Mouse (Mus musculus) heart, embryonic 14.5 days (tissue): ENCODE measurements around the gene Hdac9. TPM values are rescaled to one million over a fixed set of nuclear protein-coding genes. Genes with fewer than 3 reads are reported as not detected.

Experiments used
- ATAC-seq: fragments of 200-750 bp; cut with Nextera tagmentation; 2 replicates; pipeline ENCODE4 v1.8.0; 2017; ENCODE audit warnings: low read depth, moderate TSS enrichment; ENCODE audit not compliant: insufficient number of reproducible peaks, insufficient read depth, low FRiP score
- H3K27ac ChIP-seq, 2 experiments: fragments of 200-500 bp in 1 of 2; fragments of 300-500 bp in 1 of 2; sonication (generic) in 1 of 2; replicated peaks in 1 of 2; 2 replicates each; pipeline ENCODE4 v1.5.1; 2012 to 2014; ENCODE audit warnings: low read depth in 2 of 2, low read length in 2 of 2, control low read depth in 1 of 2, mild to moderate bottlenecking in 1 of 2, mixed read lengths in 1 of 2; ENCODE audit not compliant: control insufficient read depth in 1 of 2, insufficient read depth in 1 of 2
- H3K27me3 ChIP-seq: fragments of 300-500 bp; sonication (generic); 2 replicates; pipeline ENCODE4 v1.6.1; 2014; ENCODE audit warnings: mild to moderate bottlenecking, low read length, control low read depth; ENCODE audit not compliant: control insufficient read depth, insufficient read depth
- H3K36me3 ChIP-seq: fragments of 300-500 bp; sonication (generic); 2 replicates; pipeline ENCODE4 v1.6.1; 2014; ENCODE audit warnings: mild to moderate bottlenecking, control low read depth, low read length, mixed read lengths; ENCODE audit not compliant: control insufficient read depth, insufficient read depth
- H3K4me1 ChIP-seq, 2 experiments: fragments of 200-500 bp in 1 of 2; fragments of 300-500 bp in 1 of 2; sonication (generic) in 1 of 2; 2 replicates each; pipeline ENCODE4 v1.6.1; 2012 to 2014; ENCODE audit warnings: low read length in 2 of 2, control low read depth in 1 of 2, mixed read lengths in 1 of 2; ENCODE audit not compliant: control insufficient read depth in 2 of 2, insufficient read depth in 2 of 2
- H3K4me2 ChIP-seq: fragments of 300-500 bp; sonication (generic); 2 replicates; pipeline ENCODE4 v1.6.1; 2014; ENCODE audit warnings: mild to moderate bottlenecking, low read length
- H3K4me3 ChIP-seq, 2 experiments: fragments of 200-500 bp in 1 of 2; fragments of 300-500 bp in 1 of 2; sonication (generic) in 1 of 2; 2 replicates each; pipeline ENCODE4 v1.5.1; 2012 to 2014; ENCODE audit warnings: low read length in 2 of 2, mild to moderate bottlenecking in 2 of 2, control low read depth in 1 of 2, low read depth in 1 of 2, moderate library complexity in 1 of 2; ENCODE audit not compliant: control insufficient read depth in 1 of 2, insufficient read depth in 1 of 2
- H3K9ac ChIP-seq: fragments of 300-500 bp; sonication (generic); 2 replicates; pipeline ENCODE4 v1.6.1; 2014; ENCODE audit warnings: mild to moderate bottlenecking, low read length
- H3K9me3 ChIP-seq: fragments of 300-500 bp; sonication (generic); 2 replicates; pipeline ENCODE4 v1.6.1; 2016; ENCODE audit warnings: low read length, control low read depth; ENCODE audit not compliant: control insufficient read depth
- WGBS: fragments of 180-500 bp; shearing (Covaris S2); extraction: QIAGEN DNeasy Blood & Tissue Kit; methylation state at CpG from one replicate; pipeline ENCODE4 v1.1.7; 2014; 5-methylcytosine and 5-hydroxymethylcytosine counted together
- polyA plus RNA-seq: library from polyadenylated mRNA; unstranded; fragments of >200 nt; fragmentation: Nextera tagmentation; extraction: Ambion mirVana; gene quantifications from 2 replicates; pipeline ENCODE4 v1.2.1, GENCODE M21; 2014

Hdac9 gene
- polyA plus RNA-seq, 1 experiment from 2014 or later, result 33.9 TPM

- Histone ChIP-seq H3K4me2 (no peak overlapping the region), H3K27me3 (no peaks in the 10 kb centered on the region), H3K27ac (no peak overlapping the region), H3K36me3 (no peaks in the 10 kb centered on the region), H3K9ac (no peak overlapping the region), H3K9me3 (no peaks in the 10 kb centered on the region), H3K4me1 (peaks cover 2 to 8% of the 10 kb centered on the region in 2 experiments; a peak in 2 of 4 replicates), H3K4me3 (no peak overlapping the region)
- WGBS, result 85% methylated on average over 6 of the region's 6 CpGs
- no peak for ATAC-seq
Observed at GRCm38 (mm10) chr12:34156301-34156700, 760.6 kb downstream of the Hdac9 start.

- Histone ChIP-seq H3K9ac (no peak overlapping the region), H3K4me2 (no peak overlapping the region), H3K27me3 (no peaks in the 10 kb centered on the region), H3K4me1 (peaks cover 2 to 8% of the 10 kb centered on the region in 2 experiments; a peak in 2 of 4 replicates), H3K27ac (no peak overlapping the region), H3K9me3 (no peaks in the 10 kb centered on the region), H3K4me3 (no peak overlapping the region), H3K36me3 (no peaks in the 10 kb centered on the region)
- ATAC-seq, result no peak
- WGBS, result 59% methylated on average over 5 of the region's 5 CpGs
Observed at GRCm38 (mm10) chr12:34155740-34156139, 761.2 kb downstream of the Hdac9 start.

GRCm38 (mm10) chr12:34154757-34155156 is 762.1 kb downstream of the Hdac9 start:
- 79% methylated on average over 3 of the region's 3 CpGs for WGBS
- H3K9me3 ChIP-seq, result no peaks in the 10 kb centered on the region
- H3K36me3 ChIP-seq, result no peaks in the 10 kb centered on the region
- no peak overlapping the region for H3K4me2 ChIP-seq
- H3K4me1 ChIP-seq, result peaks cover 2 to 8% of the 10 kb centered on the region in 2 experiments; a peak in 2 of 4 replicates
- H3K9ac ChIP-seq, result no peak overlapping the region
- no peaks in the 10 kb centered on the region for H3K27me3 ChIP-seq
- H3K4me3 ChIP-seq, result no peak overlapping the region
- no peak for ATAC-seq
- H3K27ac ChIP-seq, result no peak overlapping the region

DNA sequence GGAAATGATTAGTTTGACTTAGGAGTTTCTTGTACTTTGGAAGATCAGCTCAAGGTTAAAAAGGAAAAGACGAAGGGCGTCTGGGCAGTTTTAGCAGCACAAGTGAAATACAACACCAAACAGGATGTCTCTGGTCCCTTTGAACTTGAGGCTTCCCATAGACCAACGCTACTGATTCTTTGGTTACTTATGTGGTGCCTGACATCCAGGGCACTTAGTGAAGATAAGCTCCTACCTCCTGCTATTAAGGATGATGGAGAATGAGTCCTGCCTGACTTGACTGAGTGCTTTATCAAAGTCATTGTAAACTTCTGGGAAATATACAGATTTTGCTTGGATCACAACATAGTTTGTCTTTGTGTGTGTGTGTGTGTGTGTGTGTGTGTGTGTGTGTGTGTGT is 765.6 kb downstream of the Hdac9 start:
- 28% methylated on average over 3 of the region's 3 CpGs for WGBS
- H3K4me2 ChIP-seq, result no peak overlapping the region
- no peaks in the 10 kb centered on the region for H3K9me3 ChIP-seq
- no peaks in the 10 kb centered on the region for H3K27me3 ChIP-seq
- H3K4me3 ChIP-seq, result no peak overlapping the region
- H3K27ac ChIP-seq, result no peak overlapping the region
- peaks cover 2 to 8% of the 10 kb centered on the region in 2 experiments; a peak in 2 of 4 replicates for H3K4me1 ChIP-seq
- H3K36me3 ChIP-seq, result no peaks in the 10 kb centered on the region
- H3K9ac ChIP-seq, result no peak overlapping the region
- ATAC-seq, result no peak

DNA sequence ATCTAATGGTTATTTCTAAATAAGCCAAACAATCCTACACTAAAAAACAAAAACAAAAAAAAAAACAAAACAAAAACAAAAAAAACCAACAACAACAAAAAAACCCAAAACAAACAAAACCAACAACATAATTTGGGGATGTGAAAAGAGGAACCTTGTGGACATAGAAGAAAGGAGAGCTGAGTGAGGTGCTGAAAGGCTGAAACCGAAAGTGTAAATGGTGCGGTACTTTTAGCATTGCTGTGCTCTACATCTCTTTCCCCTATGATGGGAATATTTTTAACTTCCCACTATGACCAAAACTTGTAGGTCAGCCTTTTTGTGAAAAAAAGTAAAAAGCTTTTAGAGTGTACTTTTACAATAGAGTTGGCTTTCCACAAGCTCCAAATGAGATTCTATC is 774.2 kb downstream of the Hdac9 start:
- H3K4me2 ChIP-seq, result no peak overlapping the region
- H3K9ac ChIP-seq, result no peak overlapping the region
- no peak for ATAC-seq
- no peak overlapping the region for H3K4me3 ChIP-seq
- no peaks in the 10 kb centered on the region for H3K36me3 ChIP-seq
- no peaks in the 10 kb centered on the region for H3K9me3 ChIP-seq
- H3K27ac ChIP-seq, result no peak overlapping the region
- no peaks in the 10 kb centered on the region for H3K27me3 ChIP-seq
- WGBS, result 81% methylated on average over 2 of the region's 2 CpGs
- H3K4me1 ChIP-seq, result no peaks in the 10 kb centered on the region

- Histone ChIP-seq H3K4me2 (no peak overlapping the region), H3K4me1 (no peaks in the 10 kb centered on the region), H3K27ac (no peak overlapping the region), H3K27me3 (no peaks in the 10 kb centered on the region), H3K9me3 (no peaks in the 10 kb centered on the region), H3K4me3 (no peak overlapping the region), H3K9ac (no peak overlapping the region), H3K36me3 (no peaks in the 10 kb centered on the region)
- no peak for ATAC-seq
- 61% methylated on average over 1 of the region's 1 CpGs for WGBS
Observed at GRCm38 (mm10) chr12:34113336-34113735, 803.6 kb downstream of the Hdac9 start.

DNA sequence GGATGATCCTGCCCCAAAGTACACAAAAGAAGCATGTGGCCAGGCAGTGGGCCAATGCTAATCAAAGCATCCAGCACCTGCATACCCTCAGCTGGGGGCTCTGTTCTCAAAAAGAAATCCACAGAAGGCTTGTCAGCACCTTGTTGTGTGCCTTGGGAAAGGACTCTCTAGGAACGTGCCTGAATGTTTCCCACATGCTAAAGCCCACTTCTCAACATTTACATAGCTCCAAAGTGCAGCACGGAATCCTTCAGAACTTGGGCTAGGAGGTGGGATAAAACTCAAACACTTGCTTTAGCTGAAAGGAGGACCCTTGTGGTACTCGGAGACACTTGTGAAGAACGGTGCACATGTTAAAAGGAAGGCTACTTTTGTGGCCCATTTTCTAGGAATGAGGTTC is 823.9 kb downstream of the Hdac9 start:
- H3K4me1 ChIP-seq, result peaks cover 4 to 6% of the 10 kb centered on the region in 2 experiments; a peak in 3 of 4 replicates
- H3K27me3 ChIP-seq, result no peaks in the 10 kb centered on the region
- H3K9me3 ChIP-seq, result no peaks in the 10 kb centered on the region
- H3K27ac ChIP-seq, result no peak overlapping the region
- ATAC-seq, result no peak
- no peak overlapping the region for H3K4me2 ChIP-seq
- no peak overlapping the region for H3K9ac ChIP-seq
- no peaks in the 10 kb centered on the region for H3K36me3 ChIP-seq
- H3K4me3 ChIP-seq, result no peak overlapping the region
- WGBS, result 31% methylated on average over 4 of the region's 4 CpGs

GRCm38 (mm10) chr12:34091851-34092250 is 825.0 kb downstream of the Hdac9 start:
- H3K4me3 ChIP-seq, result no peak overlapping the region
- no peaks in the 10 kb centered on the region for H3K36me3 ChIP-seq
- H3K9ac ChIP-seq, result no peak overlapping the region
- H3K9me3 ChIP-seq, result no peaks in the 10 kb centered on the region
- peaks cover 10 to 14% of the 10 kb centered on the region in 2 experiments for H3K4me1 ChIP-seq
- no peak overlapping the region for H3K4me2 ChIP-seq
- no peak for ATAC-seq
- WGBS, result 89% methylated on average over 1 of the region's 1 CpGs
- H3K27ac ChIP-seq, result no peak overlapping the region
- H3K27me3 ChIP-seq, result no peaks in the 10 kb centered on the region
